Mouse (Mus musculus) midbrain, embryonic 13.5 days (tissue): ENCODE measurements around the gene Washc1. TPM values are rescaled to one million over a fixed set of nuclear protein-coding genes. Genes with fewer than 3 reads are reported as not detected.
A peak's percentile ranks its signal among the peaks of the same experiment; 100 is the strongest.
"Not testable (repeated sequence)": the region's sequence is repeated elsewhere in the genome, so short reads cannot be mapped to it uniquely, and the experiment has no call there.

Source experiments
- ATAC-seq: fragments of 200-750 bp; cut with Nextera tagmentation; 2 replicates; pipeline ENCODE4 v1.8.0; 2017; ENCODE audit warnings: mild to moderate bottlenecking, moderate TSS enrichment, moderate library complexity
- H3K27ac ChIP-seq: fragments of 300-500 bp; sonication (generic); 2 replicates; pipeline ENCODE4 v1.5.1; 2015; ENCODE audit warnings: inconsistent platforms, mild to moderate bottlenecking, moderate library complexity
- H3K27me3 ChIP-seq: fragments of 300-500 bp; sonication (generic); 2 replicates; pipeline ENCODE4 v1.6.1; 2015; ENCODE audit warnings: mild to moderate bottlenecking, inconsistent platforms
- H3K36me3 ChIP-seq: fragments of 300-500 bp; sonication (generic); 2 replicates; pipeline ENCODE4 v1.6.1; 2015; ENCODE audit warnings: mild to moderate bottlenecking, inconsistent platforms
- H3K4me1 ChIP-seq: fragments of 300-500 bp; sonication (generic); replicated peaks from 2 replicates; pipeline ENCODE4 v1.6.1; 2015; ENCODE audit warnings: inconsistent platforms
- H3K4me2 ChIP-seq: fragments of 300-500 bp; sonication (generic); replicated peaks from 2 replicates; pipeline ENCODE4 v1.6.1; 2015; ENCODE audit warnings: moderate library complexity, mild to moderate bottlenecking, inconsistent platforms
- H3K4me3 ChIP-seq: fragments of 300-500 bp; sonication (generic); replicated peaks from 2 replicates; pipeline ENCODE4 v1.5.1; 2015; ENCODE audit warnings: mild to moderate bottlenecking, inconsistent platforms
- H3K9ac ChIP-seq: fragments of 300-500 bp; sonication (generic); replicated peaks from 2 replicates; pipeline ENCODE4 v1.6.1; 2015; ENCODE audit warnings: mild to moderate bottlenecking, inconsistent platforms
- H3K9me3 ChIP-seq: fragments of 300-500 bp; sonication (generic); 2 replicates; pipeline ENCODE4 v1.6.1; 2016; ENCODE audit warnings: mild to moderate bottlenecking, inconsistent platforms
- WGBS: fragments of 180-500 bp; shearing (Covaris S2); methylation state at CpG from one replicate; pipeline ENCODE4 v1.1.7; 2015; 5-methylcytosine and 5-hydroxymethylcytosine counted together
- polyA plus RNA-seq: library from polyadenylated mRNA; unstranded; fragments of >200 nt; fragmentation: Nextera tagmentation; extraction: Ambion mirVana; gene quantifications from 2 replicates; pipeline ENCODE4 v1.2.1, GENCODE M21; 2015

Gene Washc1
- polyA plus RNA-seq, 1 experiment from 2014 or later = 39.7 TPM

GRCm38 (mm10) chr17:66120701-66121100 is 9.4 kb downstream of the Washc1 start:
- WGBS = 82% methylated on average over 1 of the region's 1 CpGs
- H3K36me3 ChIP-seq = peaks cover 48% of the 10 kb centered on the region
- H3K27me3 ChIP-seq = no peaks in the 10 kb centered on the region

DNA sequence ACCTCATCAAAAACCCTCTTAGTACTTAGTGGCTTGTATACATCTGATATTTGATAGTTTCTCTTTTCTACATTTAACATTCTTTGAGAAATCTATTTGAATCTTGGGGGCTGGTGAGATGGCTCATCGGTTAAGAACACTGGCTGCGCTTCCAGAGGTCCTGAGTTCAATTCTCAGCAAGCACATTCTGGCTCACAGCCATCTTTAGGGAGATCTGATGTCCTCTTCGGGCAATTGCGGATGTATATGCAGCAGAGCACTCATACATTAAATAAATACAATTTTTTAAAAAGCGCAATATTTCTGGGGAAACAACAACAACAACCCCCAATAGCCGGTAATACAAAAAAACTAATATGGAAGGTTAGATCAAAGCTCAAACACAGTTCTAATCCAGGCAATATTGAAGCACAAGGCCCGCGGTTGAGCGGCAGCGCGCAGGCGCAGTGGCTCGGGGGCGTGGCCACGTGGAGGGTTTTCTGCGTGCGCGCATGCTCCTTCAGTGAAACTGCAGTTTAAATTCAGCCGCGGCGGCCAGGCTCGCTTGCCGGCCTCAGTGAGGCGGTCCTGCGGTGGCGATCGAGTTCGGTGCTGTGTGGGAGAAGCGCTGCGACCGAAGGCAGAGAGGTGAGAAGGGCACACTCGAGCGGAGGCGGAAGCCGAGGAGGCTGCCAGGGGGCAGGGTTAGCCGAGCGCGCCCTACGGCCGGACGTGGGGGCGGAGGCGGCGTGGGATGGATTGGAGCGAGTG is 11.9 kb downstream of the Washc1 start, which contains the start of gene Ddx11:
Gene Ddx11, plus strand, starts transcription at position 455 of the 750 bp plus-strand sequence.
- Histone ChIP-seq H3K27ac (0 out of 2 replicates have a peak within 1 kb of the TSS, but pooled peaks have one; percentile 10), H3K4me3 (peak within 1 kb of the TSS; percentile 76), H3K9ac (peak within 1 kb of the TSS; percentile 69), H3K27me3 (no peaks in the 10 kb centered on the region), H3K4me2 (peak within 1 kb of the TSS; percentile 63), H3K4me1 (peaks cover 11% of the 10 kb centered on the region), H3K9me3 (no peaks in the 10 kb centered on the region), H3K36me3 (peaks cover 25% of the 10 kb centered on the region)
- WGBS = 5% methylated on average over 45 of the region's 45 CpGs
- peak; percentile 88 for ATAC-seq

More at GRCm38 (mm10) chr17:66120701-66121100, 9.4 kb downstream of the Washc1 start:
- H3K4me3 ChIP-seq = no peak overlapping the region
- no peak for ATAC-seq
- H3K27ac ChIP-seq = no peak overlapping the region
- H3K9me3 ChIP-seq = no peaks in the 10 kb centered on the region
- H3K4me1 ChIP-seq = peaks cover 11% of the 10 kb centered on the region
- no peak overlapping the region for H3K4me2 ChIP-seq
- H3K9ac ChIP-seq = no peak overlapping the region

DNA sequence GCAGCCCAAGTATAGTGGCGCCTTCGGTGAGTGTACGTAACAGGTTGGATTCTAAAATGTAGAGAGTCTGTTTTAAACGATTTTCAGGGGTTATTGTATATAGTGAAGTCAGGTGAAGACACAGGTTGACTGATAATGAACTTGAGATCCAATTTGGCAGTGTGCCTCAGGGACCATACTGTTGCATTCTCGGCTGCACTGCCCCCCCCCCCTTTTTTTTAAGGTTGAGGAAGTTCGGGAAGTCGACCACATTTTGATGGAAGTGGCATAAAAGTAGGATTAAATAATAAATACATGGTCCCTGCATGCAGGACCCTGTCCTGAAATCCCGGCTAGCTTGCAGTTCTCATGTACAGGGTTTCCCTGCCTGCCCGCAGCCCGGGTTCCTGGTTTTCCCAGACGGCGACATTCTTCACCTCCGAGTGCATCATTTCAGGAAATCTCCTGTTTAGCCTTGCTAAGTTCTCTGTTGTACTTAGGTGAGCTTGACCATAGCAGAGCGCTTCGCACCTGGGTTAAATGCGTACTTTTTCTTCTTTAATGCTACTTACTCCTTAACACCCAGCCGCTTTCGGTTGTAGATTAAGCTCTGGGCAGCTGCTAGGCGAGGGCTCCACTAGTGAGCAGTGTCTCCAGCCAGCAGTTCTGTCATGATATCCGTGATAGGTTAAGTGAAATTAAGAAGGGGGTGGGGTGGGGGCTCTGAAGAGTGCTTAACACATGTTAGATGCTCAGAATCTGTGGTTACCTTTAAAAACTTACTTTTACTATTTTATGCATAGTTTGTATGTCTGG is 12.7 kb downstream of the Washc1 start:
- Histone ChIP-seq H3K9me3 (no peaks in the 10 kb centered on the region), H3K4me3 (peak overlapping the region; percentile 76), H3K4me2 (peak overlapping the region; percentile 63), H3K36me3 (peaks cover 18% of the 10 kb centered on the region), H3K27ac (0 out of 2 replicates have a peak overlapping the region, but pooled peaks have one; percentile 10), H3K9ac (peak overlapping the region; percentile 69), H3K4me1 (peaks cover 11% of the 10 kb centered on the region), H3K27me3 (no peaks in the 10 kb centered on the region)
- WGBS = 2% methylated on average over 20 of the region's 20 CpGs
- peak; percentile 24; the same call in 1 of the 2 replicates for ATAC-seq

- Histone ChIP-seq H3K9me3 (no peaks in the 10 kb centered on the region), H3K4me1 (peaks cover 11% of the 10 kb centered on the region), H3K27ac (no peak overlapping the region), H3K27me3 (no peaks in the 10 kb centered on the region), H3K4me2 (no peak overlapping the region), H3K36me3 (peaks cover 8% of the 10 kb centered on the region), H3K9ac (no peak overlapping the region), H3K4me3 (no peak overlapping the region)
- 72% methylated on average over 5 of the region's 5 CpGs for WGBS
- ATAC-seq = no peak
Observed at GRCm38 (mm10) chr17:66125211-66125610, 13.9 kb downstream of the Washc1 start.

- ATAC-seq = no peak
- WGBS = 84% methylated on average over 9 of the region's 9 CpGs
- peaks cover 45% of the 10 kb centered on the region for H3K36me3 ChIP-seq
- no peak overlapping the region for H3K4me2 ChIP-seq
- no peaks in the 10 kb centered on the region for H3K27me3 ChIP-seq
- H3K9ac ChIP-seq = no peak overlapping the region
- no peak overlapping the region for H3K27ac ChIP-seq
- no peaks in the 10 kb centered on the region for H3K4me1 ChIP-seq
- no peak overlapping the region for H3K4me3 ChIP-seq
- no peaks in the 10 kb centered on the region for H3K9me3 ChIP-seq
Observed at GRCm38 (mm10) chr17:66130371-66130770, 19.0 kb downstream of the Washc1 start.

DNA sequence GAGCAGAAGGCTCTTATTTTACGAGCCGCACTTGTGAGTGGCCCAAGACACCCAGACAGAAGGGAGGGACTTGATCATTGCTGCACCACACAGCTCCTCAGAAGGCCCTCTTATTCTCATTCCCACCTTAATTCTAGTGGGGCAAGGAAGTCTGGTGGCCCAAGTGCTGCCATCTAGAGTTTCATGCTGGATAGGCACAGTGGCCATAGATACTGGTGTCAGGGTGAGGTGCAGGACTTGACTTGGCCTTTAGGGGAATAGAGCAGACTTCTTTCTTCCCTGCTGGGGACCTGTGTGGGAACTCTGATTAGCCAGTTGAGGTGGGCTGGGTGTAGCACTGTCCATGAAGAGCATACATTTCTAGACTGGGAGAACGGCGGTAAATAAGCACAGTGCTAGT is 19.9 kb downstream of the Washc1 start:
- no peak overlapping the region for H3K9ac ChIP-seq
- no peaks in the 10 kb centered on the region for H3K4me1 ChIP-seq
- no peaks in the 10 kb centered on the region for H3K9me3 ChIP-seq
- no peak overlapping the region for H3K27ac ChIP-seq
- H3K4me3 ChIP-seq = no peak overlapping the region
- no peaks in the 10 kb centered on the region for H3K27me3 ChIP-seq
- peaks cover 52% of the 10 kb centered on the region for H3K36me3 ChIP-seq
- no peak overlapping the region for H3K4me2 ChIP-seq
- WGBS = 98% methylated on average over 4 of the region's 4 CpGs
- ATAC-seq = no peak

DNA sequence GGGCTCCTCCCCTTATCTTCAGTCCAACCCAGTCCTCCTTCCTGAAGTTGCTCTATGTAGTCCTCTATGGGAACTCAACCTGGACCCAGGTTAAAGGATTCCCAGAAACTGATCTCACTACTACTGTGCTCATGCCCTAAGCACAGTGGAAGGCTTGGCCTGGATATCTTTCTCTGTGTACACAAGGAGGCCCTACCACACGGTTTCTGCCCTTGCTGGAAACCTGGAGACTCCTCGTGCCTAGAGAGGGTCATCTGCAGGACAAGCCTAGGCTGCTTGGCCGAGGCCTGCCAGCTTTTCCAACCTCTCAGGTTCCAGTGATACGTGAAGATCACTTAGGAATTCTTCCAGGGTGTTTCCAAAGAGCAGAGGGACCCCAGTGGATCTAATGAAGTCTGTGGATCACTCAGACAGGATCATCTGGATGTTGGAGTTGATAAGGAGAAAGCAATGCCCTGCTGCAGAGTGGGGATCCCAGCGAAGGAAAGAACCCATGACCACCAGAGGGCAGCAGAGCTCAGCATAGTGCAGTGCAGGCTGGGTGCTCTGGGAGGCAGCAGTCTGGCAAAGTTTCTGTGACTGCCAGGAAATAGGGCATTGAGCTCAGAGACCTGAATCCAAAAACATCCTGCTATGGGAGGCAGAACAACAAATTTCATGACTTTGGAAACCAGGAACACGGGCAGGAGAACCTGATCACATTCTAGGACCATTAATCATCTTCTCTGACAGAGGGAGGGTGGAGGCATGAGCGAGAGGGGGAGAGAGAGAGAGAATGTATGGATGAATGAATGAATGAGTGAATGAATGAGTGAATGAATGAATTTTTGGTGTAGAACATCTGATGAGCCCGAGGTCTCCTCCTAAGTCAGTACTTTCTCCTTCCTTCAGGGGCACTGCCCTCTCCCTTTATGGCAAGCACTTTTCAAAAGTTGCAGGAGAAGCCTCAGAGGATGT is 41.6 kb downstream of the Washc1 start:
- not testable (repeated sequence) for H3K27ac ChIP-seq, H3K4me3 ChIP-seq, H3K27me3 ChIP-seq, H3K9me3 ChIP-seq, H3K9ac ChIP-seq, H3K4me1 ChIP-seq, H3K4me2 ChIP-seq
- peak; percentile 83 for ATAC-seq
- 81% methylated on average over 6 of the region's 8 CpGs for WGBS
- H3K36me3 ChIP-seq = peaks cover 29% of the 10 kb centered on the region

GRCm38 (mm10) chr17:66153735-66154423 is 42.5 kb downstream of the Washc1 start:
- not testable (repeated sequence) for H3K4me2 ChIP-seq, H3K4me1 ChIP-seq, H3K27me3 ChIP-seq, H3K4me3 ChIP-seq, H3K9ac ChIP-seq, H3K9me3 ChIP-seq, H3K27ac ChIP-seq
- peaks cover 20% of the 10 kb centered on the region for H3K36me3 ChIP-seq
- WGBS = 96% methylated on average over 4 of the region's 4 CpGs
- ATAC-seq = 0 out of 2 replicates have a peak, but pooled peaks have one; percentile 30

DNA sequence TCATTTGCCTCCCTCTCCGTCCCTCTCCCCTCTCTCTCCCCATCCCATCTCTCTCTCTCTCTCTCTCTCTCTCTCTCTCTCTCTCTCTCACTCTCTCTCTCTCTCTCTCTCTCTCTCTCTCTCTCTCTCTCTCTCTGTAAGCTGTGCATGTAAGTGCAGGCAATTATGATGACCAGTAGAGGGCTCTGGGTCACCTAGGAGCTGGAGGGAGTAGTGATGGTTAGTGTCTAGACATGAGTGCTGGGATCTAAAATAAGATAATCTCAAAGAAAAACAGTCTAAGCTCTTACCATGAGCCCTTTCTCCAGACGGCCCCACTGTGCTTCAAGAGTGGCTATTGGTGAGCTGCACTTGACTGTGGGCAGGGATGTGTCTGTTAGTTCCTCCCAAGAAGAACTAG is 43.5 kb downstream of the Washc1 start:
- H3K27ac ChIP-seq = no peak overlapping the region
- 76% methylated on average over 2 of the region's 2 CpGs for WGBS
- H3K27me3 ChIP-seq = no peaks in the 10 kb centered on the region
- no peaks in the 10 kb centered on the region for H3K4me1 ChIP-seq
- H3K9ac ChIP-seq = no peak overlapping the region
- ATAC-seq = no peak
- no peak overlapping the region for H3K4me2 ChIP-seq
- peaks cover 18% of the 10 kb centered on the region for H3K36me3 ChIP-seq
- no peaks in the 10 kb centered on the region for H3K9me3 ChIP-seq
- H3K4me3 ChIP-seq = no peak overlapping the region

DNA sequence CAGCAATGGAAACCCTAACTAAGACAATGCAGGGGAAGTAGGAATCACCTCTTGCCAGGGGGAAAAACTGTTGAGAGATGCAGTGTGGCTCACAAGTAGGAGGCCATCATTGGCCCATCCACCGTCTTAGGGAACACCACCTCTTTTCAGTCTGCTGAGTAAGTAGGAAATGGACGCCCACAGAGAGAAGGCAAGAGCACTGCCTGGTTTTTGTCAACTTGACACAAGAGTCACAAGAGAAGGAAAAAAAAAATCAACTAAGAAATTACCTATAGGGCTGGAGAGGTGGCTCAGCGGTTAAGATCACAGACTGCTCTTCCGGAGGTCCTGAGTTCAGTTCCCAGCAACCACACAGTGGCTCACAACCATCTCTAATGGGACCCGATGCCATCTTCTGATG is 46.9 kb downstream of the Washc1 start:
- H3K36me3 ChIP-seq = no peaks in the 10 kb centered on the region
- no peaks in the 10 kb centered on the region for H3K4me1 ChIP-seq
- 90% methylated on average over 5 of the region's 5 CpGs for WGBS
- ATAC-seq = no peak
- H3K9me3 ChIP-seq = peaks cover 11% of the 10 kb centered on the region
- H3K9ac ChIP-seq = no peak overlapping the region
- no peak overlapping the region for H3K27ac ChIP-seq
- no peaks in the 10 kb centered on the region for H3K27me3 ChIP-seq
- no peak overlapping the region for H3K4me2 ChIP-seq
- no peak overlapping the region for H3K4me3 ChIP-seq

GRCm38 (mm10) chr17:66167141-66167540 is 55.8 kb downstream of the Washc1 start:
- H3K27me3 ChIP-seq, H3K36me3 ChIP-seq, H3K9ac ChIP-seq, H3K4me3 ChIP-seq, H3K9me3 ChIP-seq, H3K27ac ChIP-seq, H3K4me1 ChIP-seq, ATAC-seq, H3K4me2 ChIP-seq: not testable (repeated sequence)
- 96% methylated on average over 5 of the region's 5 CpGs for WGBS
